Mouse (Mus musculus): ENCODE data around the gene Tmem253. TPM values are rescaled to one million over a fixed set of nuclear protein-coding genes. Genes with fewer than 3 reads are reported as not detected.

The Tmem253 gene
- total and polyA plus RNA-seq, 3 experiments = 2.2 to 4.2 (median 3.8) TPM

DNA sequence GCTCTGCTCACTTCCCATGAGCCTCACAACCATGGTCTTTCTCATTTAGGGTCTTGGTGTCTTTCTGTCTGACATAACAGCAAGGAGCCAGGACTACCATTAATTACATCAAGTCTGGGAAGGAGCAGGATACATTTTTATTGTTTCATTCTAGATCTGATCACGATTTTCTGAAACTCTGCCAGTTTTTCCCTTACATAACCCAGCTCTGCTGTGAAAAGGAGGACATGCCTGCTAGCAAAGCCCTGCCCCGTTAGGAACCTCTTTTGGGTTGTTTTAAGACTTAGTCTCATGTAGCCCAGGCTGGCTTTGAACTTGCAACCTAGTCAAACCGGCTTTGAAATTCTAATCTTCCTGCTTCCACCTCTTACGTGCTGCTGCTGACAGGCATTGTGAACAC lies 44.5 kb downstream of the Tmem253 start:
- Histone ChIP-seq H3K27ac (no peak overlapping the region), H3K36me3 (ENCODE audit: control insufficient read depth, insufficient read depth, low read length) (no peaks in the 10 kb centered on the region), H3K4me1 (ENCODE audit: control insufficient read depth, insufficient read depth, low read length) (no peaks in the 10 kb centered on the region), H3K9ac (ENCODE audit: low read depth, low read length) (no peak overlapping the region), H3K27me3 (ENCODE audit: control insufficient read depth, insufficient read depth, low read length) (no peaks in the 10 kb centered on the region), H3K4me3 (no peak overlapping the region), H3K79me2 (replicated peaks; ENCODE audit: control insufficient read depth, insufficient read depth, low read length) (no peaks in the 10 kb centered on the region)
- no peak for TF ChIP-seq POLR2A (IDR thresholded peaks at IDR 0.05; ENCODE audit: insufficient read depth, low read depth, low read length)
- no peak for TF ChIP-seq CTCF (IDR thresholded peaks at IDR 0.05)
- no peak for TF ChIP-seq EP300 (IDR thresholded peaks at IDR 0.05; ENCODE audit: insufficient read depth, low read depth, low read length)
- DNase-seq = no peak
- intact Hi-C loops (cut with DNase I) = no loop called here
- WGBS = 52% methylated on average over 4 of the region's 4 CpGs

DNA sequence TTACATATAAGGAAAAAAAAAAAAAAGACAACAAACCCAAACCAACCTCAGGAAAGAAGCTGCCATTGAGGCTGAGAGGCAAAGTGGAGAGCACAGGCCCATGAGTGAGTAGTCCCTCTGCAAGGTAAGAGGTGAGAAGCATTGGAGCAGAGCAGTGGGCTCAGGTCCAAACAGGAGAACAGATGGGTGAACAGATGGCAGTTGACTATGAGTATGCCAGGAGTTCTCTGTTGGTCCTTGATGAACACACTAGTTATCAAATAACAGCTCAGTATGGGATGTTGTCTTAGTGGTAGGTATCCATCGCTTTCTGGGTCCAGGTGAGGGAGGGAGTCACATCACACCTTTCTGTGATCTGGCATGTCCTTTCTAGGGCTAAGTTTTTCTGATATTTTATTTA lies 45.3 kb downstream of the Tmem253 start:
- Histone ChIP-seq H3K4me3 (no peak overlapping the region), H3K36me3 (ENCODE audit: control insufficient read depth, insufficient read depth, low read length) (no peaks in the 10 kb centered on the region), H3K9ac (ENCODE audit: low read depth, low read length) (no peak overlapping the region), H3K27me3 (ENCODE audit: control insufficient read depth, insufficient read depth, low read length) (no peaks in the 10 kb centered on the region), H3K4me1 (ENCODE audit: control insufficient read depth, insufficient read depth, low read length) (no peaks in the 10 kb centered on the region), H3K27ac (no peak overlapping the region), H3K79me2 (replicated peaks; ENCODE audit: control insufficient read depth, insufficient read depth, low read length) (no peaks in the 10 kb centered on the region)
- DNase-seq = no peak
- WGBS = 79% methylated on average over 1 of the region's 1 CpGs
- intact Hi-C loops (cut with DNase I) = no loop called here
- TF ChIP-seq EP300 (IDR thresholded peaks at IDR 0.05; ENCODE audit: insufficient read depth, low read depth, low read length) = no peak
- no peak for TF ChIP-seq CTCF (IDR thresholded peaks at IDR 0.05)
- TF ChIP-seq POLR2A (IDR thresholded peaks at IDR 0.05; ENCODE audit: insufficient read depth, low read depth, low read length) = no peak

DNA sequence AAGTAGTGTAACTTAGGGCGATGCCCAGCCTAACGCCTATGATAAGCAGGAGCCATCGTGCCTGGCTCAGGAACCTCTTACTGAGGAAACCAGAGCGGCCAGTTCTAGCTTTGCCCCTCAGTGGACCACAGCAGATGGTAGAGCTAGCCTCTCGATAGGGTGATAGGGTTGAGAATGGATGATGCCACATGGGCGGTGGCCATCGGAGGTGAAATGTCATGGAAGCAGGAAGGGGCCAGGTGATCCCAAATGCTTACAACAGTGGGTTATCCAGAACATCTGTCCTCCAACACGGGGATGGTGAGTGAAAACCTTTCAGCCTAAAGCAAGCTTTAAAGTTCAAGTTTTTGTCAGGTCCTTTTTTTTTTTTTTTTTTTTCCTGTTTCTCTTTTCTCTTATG lies 46.3 kb downstream of the Tmem253 start:
- H3K9ac ChIP-seq (ENCODE audit: low read depth, low read length) = no peak overlapping the region
- intact Hi-C loops (cut with DNase I) = no loop called here
- no peaks in the 10 kb centered on the region for H3K79me2 ChIP-seq (replicated peaks; ENCODE audit: control insufficient read depth, insufficient read depth, low read length)
- H3K27ac ChIP-seq = no peak overlapping the region
- no peaks in the 10 kb centered on the region for H3K36me3 ChIP-seq (ENCODE audit: control insufficient read depth, insufficient read depth, low read length)
- H3K4me3 ChIP-seq = no peak overlapping the region
- DNase-seq = no peak
- TF ChIP-seq POLR2A (IDR thresholded peaks at IDR 0.05; ENCODE audit: insufficient read depth, low read depth, low read length) = no peak
- no peak for TF ChIP-seq EP300 (IDR thresholded peaks at IDR 0.05; ENCODE audit: insufficient read depth, low read depth, low read length)
- no peak for TF ChIP-seq CTCF (IDR thresholded peaks at IDR 0.05)
- no peaks in the 10 kb centered on the region for H3K4me1 ChIP-seq (ENCODE audit: control insufficient read depth, insufficient read depth, low read length)
- 87% methylated on average over 8 of the region's 8 CpGs for WGBS
- no peaks in the 10 kb centered on the region for H3K27me3 ChIP-seq (ENCODE audit: control insufficient read depth, insufficient read depth, low read length)

DNA sequence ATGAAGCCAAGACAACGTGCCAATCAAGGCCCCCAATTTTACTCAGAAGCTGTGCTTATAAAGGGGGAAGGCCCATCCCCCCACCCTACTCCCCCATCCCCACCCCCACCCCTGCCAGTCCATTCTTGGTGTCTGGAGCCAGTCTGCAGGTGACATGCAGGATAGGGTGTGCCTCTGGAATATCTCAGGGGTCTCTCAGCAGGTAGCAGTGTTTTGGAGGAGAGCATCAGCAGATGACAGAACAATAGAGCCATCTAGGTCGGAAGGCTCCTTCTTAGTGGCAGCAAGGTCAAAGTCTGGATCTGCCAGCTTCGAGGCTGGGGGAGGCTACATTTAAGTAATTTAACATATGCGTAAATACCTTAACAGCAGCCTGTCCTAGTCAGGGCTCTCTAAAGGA lies 50.7 kb downstream of the Tmem253 start:
- no peak overlapping the region for H3K27ac ChIP-seq
- WGBS = 58% methylated on average over 4 of the region's 4 CpGs
- intact Hi-C loops (cut with DNase I) = no loop called here

More for the DNA sequence above, 50.7 kb downstream of the Tmem253 start:
- H3K79me2 ChIP-seq (replicated peaks; ENCODE audit: control insufficient read depth, insufficient read depth, low read length) = no peaks in the 10 kb centered on the region
- no peaks in the 10 kb centered on the region for H3K36me3 ChIP-seq (ENCODE audit: control insufficient read depth, insufficient read depth, low read length)
- no peak overlapping the region for H3K4me3 ChIP-seq
- H3K4me1 ChIP-seq (ENCODE audit: control insufficient read depth, insufficient read depth, low read length) = no peaks in the 10 kb centered on the region
- TF ChIP-seq CTCF (IDR thresholded peaks at IDR 0.05) (no peak), POLR2A (IDR thresholded peaks at IDR 0.05; ENCODE audit: insufficient read depth, low read depth, low read length) (no peak), EP300 (IDR thresholded peaks at IDR 0.05; ENCODE audit: insufficient read depth, low read depth, low read length) (no peak)
- H3K9ac ChIP-seq (ENCODE audit: low read depth, low read length) = no peak overlapping the region
- no peak for DNase-seq
- H3K27me3 ChIP-seq (ENCODE audit: control insufficient read depth, insufficient read depth, low read length) = no peaks in the 10 kb centered on the region

Other genes with a start within 250 kb of the Tmem253 start
- not detected for gene Ang4, start 242.1 kb upstream of the Tmem253 start, total RNA-seq (2021)
- gene Ang4, start 242.1 kb upstream of the Tmem253 start, polyA plus RNA-seq (2012; rRNA removed) = not detected in 2 replicates
- not detected for gene AY358078, start 215.6 kb upstream of the Tmem253 start, total RNA-seq (2021)
- not detected in 2 replicates for gene AY358078, start 215.6 kb upstream of the Tmem253 start, polyA plus RNA-seq (2012; rRNA removed)
- not detected for gene Ear6, start 162.0 kb upstream of the Tmem253 start, total RNA-seq (2021)
- gene Ear6, start 162.0 kb upstream of the Tmem253 start, polyA plus RNA-seq (2012; rRNA removed) = not detected in 2 replicates
- gene Mettl17, start 130.8 kb upstream of the Tmem253 start, total RNA-seq (2021) = 10 to 100 TPM; 20.1 to 20.7 TPM
- 21.1 and 24.8 TPM in 2 replicates for gene Mettl17, start 130.8 kb upstream of the Tmem253 start, polyA plus RNA-seq (2012; rRNA removed)
- under 1 TPM; 0.16 to 0.25 TPM for gene Slc39a2, start 122.8 kb upstream of the Tmem253 start, total RNA-seq (2021)
- 0.53 and 1.7 TPM in 2 replicates for gene Slc39a2, start 122.8 kb upstream of the Tmem253 start, polyA plus RNA-seq (2012; rRNA removed)
- gene Ndrg2, start 101.5 kb upstream of the Tmem253 start, total RNA-seq (2021) = 1,000 to 10,000 TPM; 1,274 to 1,571 TPM
- gene Ndrg2, start 101.5 kb upstream of the Tmem253 start, polyA plus RNA-seq (2012; rRNA removed) = 2,120 and 2,574 TPM in 2 replicates
- gene Tppp2, start 97.2 kb upstream of the Tmem253 start, total RNA-seq (2021) = not detected
- 0.16 and 0.32 TPM in 2 replicates for gene Tppp2, start 97.2 kb upstream of the Tmem253 start, polyA plus RNA-seq (2012; rRNA removed)
- not detected for gene Rnase13, start 92.9 kb upstream of the Tmem253 start, total RNA-seq (2021)
- gene Rnase13, start 92.9 kb upstream of the Tmem253 start, polyA plus RNA-seq (2012; rRNA removed) = not detected in 2 replicates
- gene Arhgef40, start 30.9 kb upstream of the Tmem253 start, total RNA-seq (2021) = 10 to 100 TPM; 27.2 to 27.8 TPM
- gene Arhgef40, start 30.9 kb upstream of the Tmem253 start, polyA plus RNA-seq (2012; rRNA removed) = 42.6 and 49.0 TPM in 2 replicates
- gene Zfp219, start 5.1 kb downstream of the Tmem253 start, total RNA-seq (2021) = 10 to 100 TPM; 26.8 to 30.0 TPM
- gene Zfp219, start 5.1 kb downstream of the Tmem253 start, polyA plus RNA-seq (2012; rRNA removed) = 38.6 and 42.0 TPM in 2 replicates
- gene Olfr221, start 26.8 kb downstream of the Tmem253 start, total RNA-seq (2021) = not detected
- not detected in 2 replicates for gene Olfr221, start 26.8 kb downstream of the Tmem253 start, polyA plus RNA-seq (2012; rRNA removed)
- gene Hnrnpc, start 88.4 kb downstream of the Tmem253 start, total RNA-seq (2021) = 100 to 1,000 TPM; 137 to 147 TPM
- gene Hnrnpc, start 88.4 kb downstream of the Tmem253 start, polyA plus RNA-seq (2012; rRNA removed) = 70.7 and 140 TPM in 2 replicates
- under 1 TPM; 0.16 to 0.23 TPM for gene Rpgrip1, start 95.0 kb downstream of the Tmem253 start, total RNA-seq (2021)
- 0.59 and 0.98 TPM in 2 replicates for gene Rpgrip1, start 95.0 kb downstream of the Tmem253 start, polyA plus RNA-seq (2012; rRNA removed)
- gene Supt16, start 181.8 kb downstream of the Tmem253 start, total RNA-seq (2021) = 10 to 100 TPM; 23.9 to 24.7 TPM
- 5.3 and 8.8 TPM in 2 replicates for gene Supt16, start 181.8 kb downstream of the Tmem253 start, polyA plus RNA-seq (2012; rRNA removed)
- gene Chd8, start 242.1 kb downstream of the Tmem253 start, total RNA-seq (2021) = 10 to 100 TPM; 36.7 to 45.2 TPM
- 14.3 and 21.0 TPM in 2 replicates for gene Chd8, start 242.1 kb downstream of the Tmem253 start, polyA plus RNA-seq (2012; rRNA removed)